Mouse (Mus musculus) neural tube, embryonic 11.5 days (tissue): Measurements from ENCODE around the gene Slc44a1. TPM values are rescaled to one million over a fixed set of nuclear protein-coding genes. Genes with fewer than 3 reads are reported as not detected.

Experiments used
- ATAC-seq: fragments of 200-750 bp; cut with Nextera tagmentation; 2 replicates; pipeline ENCODE4 v1.8.0; 2017; ENCODE audit warnings: moderate number of reproducible peaks, mild to moderate bottlenecking, moderate TSS enrichment, moderate library complexity; ENCODE audit not compliant: insufficient read depth, low FRiP score, low TSS enrichment
- DNase-seq: peaks from one replicate; pipeline ENCODE4 v3.0.0-alpha.2; 2015; ENCODE audit warnings: low spot score
- H3K27ac ChIP-seq: fragments of 300-500 bp; sonication (generic); 2 replicates; pipeline ENCODE4 v1.5.1; 2014; ENCODE audit warnings: low read depth, mild to moderate bottlenecking, low read length
- H3K27me3 ChIP-seq: fragments of 300-500 bp; sonication (generic); 2 replicates; pipeline ENCODE4 v1.6.1; 2014; ENCODE audit warnings: mild to moderate bottlenecking, low read length, mixed read lengths; ENCODE audit not compliant: control insufficient read depth, insufficient read depth
- H3K36me3 ChIP-seq: fragments of 300-500 bp; sonication (generic); 2 replicates; pipeline ENCODE4 v1.6.1; 2014; ENCODE audit warnings: mild to moderate bottlenecking, low read length, moderate library complexity, mixed read lengths; ENCODE audit not compliant: control insufficient read depth, insufficient read depth
- H3K4me1 ChIP-seq: fragments of 300-500 bp; sonication (generic); 2 replicates; pipeline ENCODE4 v1.6.1; 2014; ENCODE audit warnings: low read length, mixed read lengths; ENCODE audit not compliant: control insufficient read depth, insufficient read depth
- H3K4me2 ChIP-seq: fragments of 300-500 bp; sonication (generic); 2 replicates; pipeline ENCODE4 v1.6.1; 2014; ENCODE audit warnings: low read depth, mild to moderate bottlenecking, moderate library complexity
- H3K4me3 ChIP-seq: fragments of 300-500 bp; sonication (generic); 2 replicates; pipeline ENCODE4 v1.5.1; 2014; ENCODE audit warnings: low read depth, low read length
- H3K9ac ChIP-seq: fragments of 300-500 bp; sonication (generic); 2 replicates; pipeline ENCODE4 v1.6.1; 2014; ENCODE audit warnings: mild to moderate bottlenecking, low read length
- H3K9me3 ChIP-seq: fragments of 300-500 bp; sonication (generic); 2 replicates; pipeline ENCODE4 v1.6.1; 2016; ENCODE audit warnings: low read length; ENCODE audit not compliant: control insufficient read depth
- WGBS: fragments of 180-500 bp; shearing (Covaris S2); extraction: QIAGEN DNeasy Blood & Tissue Kit; methylation state at CpG from one replicate; pipeline ENCODE4 v1.1.7; 2014; 5-methylcytosine and 5-hydroxymethylcytosine counted together
- polyA plus RNA-seq: library from polyadenylated mRNA; unstranded; fragments of >200 nt; fragmentation: Nextera tagmentation; extraction: Ambion mirVana; gene quantifications from 2 replicates; pipeline ENCODE4 v1.2.1, GENCODE M21; 2014

The Slc44a1 gene
- polyA plus RNA-seq, 1 experiment from 2014 or later = 21.7 TPM

DNA sequence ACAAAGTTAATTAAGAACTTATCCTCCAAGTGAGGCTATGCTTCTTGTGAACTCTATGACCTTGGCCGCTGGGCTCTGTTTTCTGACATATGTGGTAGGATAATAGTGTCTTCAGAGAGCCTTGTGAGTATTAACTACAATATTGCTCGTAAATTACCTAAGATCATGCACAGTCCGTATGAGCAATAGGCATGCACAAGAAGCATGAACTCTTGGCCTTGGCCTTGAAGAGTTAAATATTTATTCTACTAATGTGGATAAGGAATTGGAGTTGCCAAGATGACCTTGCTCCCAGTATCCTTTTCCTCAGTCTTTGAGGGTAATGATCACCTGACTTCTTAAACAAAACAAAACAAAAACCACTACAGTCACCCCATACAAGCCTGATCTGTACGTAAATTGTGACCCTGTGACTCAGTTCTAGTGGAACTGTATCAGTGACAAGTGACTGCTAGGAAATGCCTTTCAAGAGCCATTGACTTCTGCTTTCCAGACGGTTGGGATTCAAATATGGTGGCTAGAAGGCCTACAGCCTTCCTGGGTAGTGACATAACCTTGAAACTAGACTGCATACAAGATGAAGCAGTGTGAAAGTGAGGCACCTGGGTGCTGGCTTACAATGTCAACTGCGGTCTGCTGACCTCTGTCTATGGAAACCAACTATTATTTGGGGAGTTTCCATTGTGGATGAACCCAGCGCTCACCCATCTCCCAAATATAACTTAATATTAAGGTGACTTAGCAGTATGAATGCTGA, 150.7 kb downstream of the Slc44a1 start:
- no peaks in the 10 kb centered on the region for H3K36me3 ChIP-seq
- H3K4me2 ChIP-seq = no peak overlapping the region
- no peak overlapping the region for H3K4me3 ChIP-seq
- WGBS = 93% methylated on average over 7 of the region's 7 CpGs
- no peak overlapping the region for H3K9ac ChIP-seq
- H3K9me3 ChIP-seq = no peaks in the 10 kb centered on the region
- no peaks in the 10 kb centered on the region for H3K27me3 ChIP-seq
- no peaks in the 10 kb centered on the region for H3K4me1 ChIP-seq
- ATAC-seq (no peak), DNase-seq (no peak)
- H3K27ac ChIP-seq = no peak overlapping the region

DNA sequence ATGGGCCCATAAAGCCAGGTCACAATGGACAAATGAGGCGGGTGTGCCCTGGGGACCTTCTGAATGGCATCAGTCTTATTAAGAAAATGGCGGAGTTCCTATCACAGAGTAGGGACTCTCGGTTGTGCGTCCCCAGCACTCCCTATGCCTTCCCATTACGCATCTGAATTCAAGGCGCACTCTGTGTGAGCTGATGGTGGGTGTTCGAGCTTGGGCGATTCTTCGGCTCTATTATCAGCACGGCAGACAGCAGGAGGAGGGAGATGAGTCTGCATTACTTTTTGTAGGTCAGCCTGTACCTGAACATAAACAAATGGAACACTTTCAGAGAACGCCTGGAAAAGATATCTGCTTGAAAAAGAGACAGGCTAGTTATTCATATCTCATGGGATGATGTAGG, 151.3 kb downstream of the Slc44a1 start:
- Histone ChIP-seq H3K27ac (no peak overlapping the region), H3K9me3 (no peaks in the 10 kb centered on the region), H3K4me1 (no peaks in the 10 kb centered on the region), H3K27me3 (no peaks in the 10 kb centered on the region), H3K36me3 (no peaks in the 10 kb centered on the region), H3K9ac (no peak overlapping the region), H3K4me3 (no peak overlapping the region), H3K4me2 (no peak overlapping the region)
- 87% methylated on average over 11 of the region's 11 CpGs for WGBS
- DNase-seq = no peak
- ATAC-seq = no peak

DNA sequence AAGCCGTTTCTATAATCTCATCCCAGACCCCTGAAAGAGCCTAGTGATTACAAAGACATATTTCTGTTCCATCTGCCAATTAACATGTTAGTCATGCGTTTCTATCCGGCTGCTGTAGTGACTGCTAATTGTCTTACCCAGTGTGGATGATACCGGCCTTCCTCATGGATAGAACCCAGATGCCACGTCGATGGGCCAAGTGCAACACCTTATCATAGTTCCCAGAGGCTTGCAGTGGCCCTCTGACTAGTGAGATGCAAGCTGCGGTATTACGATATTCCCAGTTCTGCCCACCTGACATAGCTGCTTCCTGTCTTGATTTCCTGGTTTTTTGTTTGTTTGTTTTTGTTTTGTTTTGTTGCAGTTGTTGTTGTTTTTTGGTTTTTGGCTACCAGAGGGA, 151.7 kb downstream of the Slc44a1 start:
- Histone ChIP-seq H3K4me3 (no peak overlapping the region), H3K27ac (no peak overlapping the region), H3K4me1 (no peaks in the 10 kb centered on the region), H3K27me3 (no peaks in the 10 kb centered on the region), H3K9ac (no peak overlapping the region), H3K9me3 (no peaks in the 10 kb centered on the region), H3K36me3 (no peaks in the 10 kb centered on the region), H3K4me2 (no peak overlapping the region)
- no peak for DNase-seq
- no peak for ATAC-seq
- 85% methylated on average over 8 of the region's 8 CpGs for WGBS

DNA sequence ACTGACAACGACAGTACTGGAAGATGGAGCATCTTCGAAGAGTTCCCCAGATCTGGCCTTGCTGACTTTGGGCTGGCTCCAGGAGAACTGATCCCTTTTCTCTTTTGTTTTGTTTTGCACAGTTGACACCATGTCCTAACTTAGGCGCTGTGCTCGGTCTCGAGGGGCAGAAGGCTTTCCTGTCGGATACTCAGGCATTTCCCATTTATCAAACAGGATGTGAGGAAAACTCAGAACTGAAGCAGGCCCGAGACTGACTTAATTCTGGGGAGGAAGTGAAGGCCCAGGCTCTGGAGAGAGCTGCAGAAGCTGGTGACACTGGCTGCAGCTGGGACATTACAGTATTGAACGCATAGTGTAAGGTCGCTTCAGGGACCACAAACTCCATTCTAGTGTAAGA, 152.2 kb downstream of the Slc44a1 start:
- no peaks in the 10 kb centered on the region for H3K27me3 ChIP-seq
- H3K9me3 ChIP-seq = no peaks in the 10 kb centered on the region
- H3K9ac ChIP-seq = no peak overlapping the region
- no peaks in the 10 kb centered on the region for H3K36me3 ChIP-seq
- no peak overlapping the region for H3K4me3 ChIP-seq
- DNase-seq = no peak
- no peaks in the 10 kb centered on the region for H3K4me1 ChIP-seq
- no peak overlapping the region for H3K4me2 ChIP-seq
- H3K27ac ChIP-seq = no peak overlapping the region
- WGBS = 66% methylated on average over 9 of the region's 9 CpGs
- ATAC-seq = no peak

DNA sequence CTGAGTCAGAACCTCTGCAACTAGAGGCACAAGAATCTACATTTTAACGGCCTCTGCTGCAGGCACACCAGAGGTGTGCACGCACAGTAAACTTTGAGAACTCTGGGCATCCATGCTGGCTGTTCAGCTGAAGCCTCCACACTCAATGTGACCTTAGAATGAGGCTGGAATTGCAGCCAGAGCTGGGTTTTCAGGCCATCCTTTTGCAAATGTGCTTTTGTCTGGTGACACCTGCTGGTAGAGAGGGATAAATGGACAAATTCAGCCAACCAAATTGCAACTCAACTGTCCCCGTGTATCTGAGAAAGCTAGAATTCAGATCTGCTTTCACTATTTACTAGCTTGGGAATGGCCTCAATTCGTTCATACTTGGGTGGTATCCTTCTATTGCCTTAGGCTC, 154.0 kb downstream of the Slc44a1 start:
- Histone ChIP-seq H3K4me2 (no peak overlapping the region), H3K4me3 (no peak overlapping the region), H3K36me3 (no peaks in the 10 kb centered on the region), H3K27ac (no peak overlapping the region), H3K9me3 (no peaks in the 10 kb centered on the region), H3K4me1 (no peaks in the 10 kb centered on the region), H3K9ac (no peak overlapping the region), H3K27me3 (no peaks in the 10 kb centered on the region)
- peak; percentile 53 for DNase-seq
- no peak for ATAC-seq
- WGBS = 33% methylated on average over 4 of the region's 4 CpGs

DNA sequence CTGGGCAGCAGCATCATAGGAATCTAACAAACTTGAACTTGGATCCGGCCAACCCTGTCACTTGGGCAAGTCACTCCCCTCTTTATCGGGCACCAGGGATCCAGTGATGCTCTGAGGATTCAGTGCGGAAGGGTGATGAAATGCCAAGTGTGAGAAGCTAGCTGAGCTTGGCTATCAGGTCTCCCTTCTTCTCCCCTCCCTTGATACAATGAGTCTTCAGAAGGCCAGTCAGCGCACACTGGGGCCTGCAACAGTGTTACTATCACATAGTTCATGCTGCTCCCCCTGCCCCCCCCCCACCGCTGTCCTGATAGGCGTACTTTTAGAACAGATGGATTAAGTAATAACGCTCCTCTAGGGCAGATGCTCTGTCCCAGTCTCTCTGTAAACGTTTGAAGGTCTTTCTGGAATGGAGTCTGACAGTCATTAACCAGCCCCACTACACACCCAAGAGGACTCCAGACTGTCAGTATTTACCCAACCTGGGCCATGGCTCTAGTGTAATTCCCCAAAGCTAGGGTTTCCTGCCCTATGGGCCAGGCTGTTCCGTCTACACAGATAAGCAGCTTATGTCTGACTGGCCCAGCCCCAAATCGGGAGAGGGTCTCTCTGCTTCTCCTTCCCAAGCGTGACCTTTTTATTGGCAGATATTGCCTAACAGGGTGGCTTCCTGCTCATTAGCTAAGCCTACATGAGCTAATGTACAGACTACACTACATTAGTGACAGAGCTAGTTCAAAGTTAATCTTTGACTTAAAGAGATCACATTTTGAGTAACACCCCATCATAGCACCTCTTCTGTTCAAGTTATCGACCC, 155.2 kb downstream of the Slc44a1 start:
- H3K4me1 ChIP-seq = no peaks in the 10 kb centered on the region
- WGBS = 85% methylated on average over 12 of the region's 12 CpGs
- H3K9ac ChIP-seq = no peak overlapping the region
- H3K9me3 ChIP-seq = no peaks in the 10 kb centered on the region
- ATAC-seq = no peak
- H3K4me2 ChIP-seq = no peak overlapping the region
- H3K27ac ChIP-seq = no peak overlapping the region
- H3K36me3 ChIP-seq = no peaks in the 10 kb centered on the region
- no peak overlapping the region for H3K4me3 ChIP-seq
- no peak for DNase-seq
- no peaks in the 10 kb centered on the region for H3K27me3 ChIP-seq

DNA sequence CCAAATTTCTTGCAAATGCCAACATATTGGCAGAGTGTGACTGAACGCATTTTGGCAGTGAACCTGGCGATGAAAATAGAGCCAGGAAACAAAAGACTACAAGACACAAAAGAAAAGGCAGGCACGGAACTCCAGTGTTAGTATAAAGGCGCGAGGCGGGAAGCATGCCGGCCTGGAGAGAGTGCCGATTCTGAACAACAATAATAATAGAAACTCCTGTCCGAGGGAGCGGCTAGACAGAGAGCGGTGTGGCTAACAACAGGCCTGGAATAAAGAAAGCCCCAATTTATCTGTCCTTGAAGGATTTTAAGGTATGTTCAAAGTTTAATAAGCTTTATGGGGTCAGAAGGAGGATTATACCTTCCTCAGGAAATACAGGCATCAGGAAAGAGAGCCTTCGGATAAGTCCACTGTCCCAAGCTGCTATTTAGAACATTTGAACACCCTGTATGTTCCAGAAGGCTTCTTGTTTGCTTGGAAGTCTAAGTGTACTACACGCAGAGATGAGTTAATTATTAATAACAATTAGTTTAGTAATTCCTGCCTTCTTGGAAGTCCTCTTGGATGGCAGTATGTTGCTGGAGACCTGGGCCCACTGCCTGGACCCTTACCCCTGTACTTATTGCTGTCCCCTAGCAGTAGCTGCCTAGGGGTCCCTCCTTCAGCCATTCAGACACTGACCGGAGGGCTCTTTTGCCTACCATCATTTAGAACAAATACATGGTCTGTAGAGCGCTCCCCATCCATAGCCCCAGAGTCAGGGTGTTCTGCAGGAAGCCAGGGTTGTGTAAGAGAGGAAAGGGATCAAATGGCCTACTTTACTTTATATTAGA, 156.1 kb downstream of the Slc44a1 start:
- 73% methylated on average over 15 of the region's 15 CpGs for WGBS
- Histone ChIP-seq H3K36me3 (no peaks in the 10 kb centered on the region), H3K4me3 (no peak overlapping the region), H3K27ac (no peak overlapping the region), H3K27me3 (no peaks in the 10 kb centered on the region), H3K9me3 (no peaks in the 10 kb centered on the region), H3K4me1 (no peaks in the 10 kb centered on the region), H3K9ac (no peak overlapping the region), H3K4me2 (no peak overlapping the region)
- DNase-seq (no peak), ATAC-seq (no peak)

DNA sequence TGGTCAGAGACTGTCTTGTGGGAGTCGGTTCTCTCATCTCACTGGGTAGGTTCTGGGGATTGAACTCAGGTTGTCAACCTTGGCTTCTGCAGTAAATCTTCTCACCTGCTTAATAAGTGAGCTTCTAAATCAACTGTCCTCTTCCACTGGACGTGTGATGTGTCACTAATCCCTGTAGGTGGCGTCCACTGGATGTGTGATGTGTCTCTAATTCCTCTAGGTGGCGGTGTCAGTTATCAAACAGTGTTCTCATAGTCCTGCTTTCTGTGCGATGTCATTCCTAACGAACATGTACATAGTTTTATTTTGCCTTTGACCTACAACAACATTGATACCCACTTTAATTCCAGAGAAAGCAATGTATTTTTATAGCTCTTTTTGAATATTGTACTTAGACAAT, 160.2 kb downstream of the Slc44a1 start:
- Histone ChIP-seq H3K27ac (no peak overlapping the region), H3K36me3 (no peaks in the 10 kb centered on the region), H3K27me3 (no peaks in the 10 kb centered on the region), H3K9ac (no peak overlapping the region), H3K4me1 (no peaks in the 10 kb centered on the region), H3K4me2 (no peak overlapping the region), H3K9me3 (no peaks in the 10 kb centered on the region), H3K4me3 (no peak overlapping the region)
- WGBS = 53% methylated on average over 6 of the region's 6 CpGs
- DNase-seq (peak; percentile 22), ATAC-seq (no peak)
